Mouse (Mus musculus) liver, adult 10 weeks (tissue): ENCODE results near the gene Cr2. TPM values are rescaled to one million over a fixed set of nuclear protein-coding genes. Genes with fewer than 3 reads are reported as not detected.

Experiments
- polyA plus RNA-seq: library from polyadenylated mRNA; stranded (reverse); fragments of 350-450 nt; fragmentation: Illumina TruSeq; extraction: RNeasy Lipid Tissue Mini Kit (QIAGEN cat#74804); gene quantifications from one replicate; pipeline ENCODE4 v1.2.3, GENCODE M21; 2014; ENCODE audit warnings: low read depth, low replicate concordance

Gene Cr2
- polyA plus RNA-seq = 0.40 TPM

DNA sequence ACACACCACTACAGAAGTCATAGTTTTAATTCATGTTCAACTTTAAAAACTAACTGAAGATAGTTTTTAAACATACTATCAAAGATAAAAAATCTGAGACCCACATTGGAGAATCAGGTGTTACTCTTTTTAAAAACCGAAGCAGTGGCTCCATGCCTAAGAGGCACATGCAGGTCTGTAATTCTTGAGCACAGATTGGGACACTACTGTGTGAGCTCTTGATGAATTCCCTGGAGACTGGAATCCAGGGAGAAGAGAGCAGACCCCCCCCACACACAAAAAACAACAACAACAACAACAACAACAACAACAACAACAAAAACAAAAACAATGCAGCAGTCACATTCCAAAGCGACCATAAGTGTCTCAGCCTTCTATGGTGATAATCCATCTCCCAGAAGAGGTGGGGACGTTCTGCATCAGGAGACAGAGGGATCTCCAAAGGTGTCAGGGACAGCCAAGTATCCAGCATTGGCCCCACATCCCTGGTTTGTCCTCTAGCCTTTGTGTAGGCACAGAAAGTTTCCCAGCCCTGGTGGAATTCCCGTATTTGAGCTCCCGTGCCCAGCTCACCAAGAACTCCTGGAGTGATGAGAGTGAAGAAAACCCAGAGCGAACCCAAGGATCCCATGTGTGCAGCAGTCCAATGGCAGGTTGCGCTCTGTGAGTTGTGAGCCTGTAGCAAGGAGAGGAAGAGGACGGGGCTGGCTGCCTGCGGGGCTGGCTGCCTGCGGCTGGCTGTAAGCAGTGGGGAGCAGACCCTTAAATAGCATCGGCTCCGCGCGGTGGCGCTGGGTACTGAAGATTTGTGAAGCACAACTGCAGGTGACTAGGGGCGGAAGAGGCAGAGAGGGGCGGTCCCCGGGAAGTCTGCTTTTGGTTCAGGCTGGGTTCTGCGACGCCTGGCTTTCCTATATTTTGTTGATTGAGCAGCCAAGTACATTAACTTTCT is at the start of gene Cr2:
Gene Cr2 (minus strand): TSS at position 737 of the 952 bp plus-strand sequence.

DNA sequence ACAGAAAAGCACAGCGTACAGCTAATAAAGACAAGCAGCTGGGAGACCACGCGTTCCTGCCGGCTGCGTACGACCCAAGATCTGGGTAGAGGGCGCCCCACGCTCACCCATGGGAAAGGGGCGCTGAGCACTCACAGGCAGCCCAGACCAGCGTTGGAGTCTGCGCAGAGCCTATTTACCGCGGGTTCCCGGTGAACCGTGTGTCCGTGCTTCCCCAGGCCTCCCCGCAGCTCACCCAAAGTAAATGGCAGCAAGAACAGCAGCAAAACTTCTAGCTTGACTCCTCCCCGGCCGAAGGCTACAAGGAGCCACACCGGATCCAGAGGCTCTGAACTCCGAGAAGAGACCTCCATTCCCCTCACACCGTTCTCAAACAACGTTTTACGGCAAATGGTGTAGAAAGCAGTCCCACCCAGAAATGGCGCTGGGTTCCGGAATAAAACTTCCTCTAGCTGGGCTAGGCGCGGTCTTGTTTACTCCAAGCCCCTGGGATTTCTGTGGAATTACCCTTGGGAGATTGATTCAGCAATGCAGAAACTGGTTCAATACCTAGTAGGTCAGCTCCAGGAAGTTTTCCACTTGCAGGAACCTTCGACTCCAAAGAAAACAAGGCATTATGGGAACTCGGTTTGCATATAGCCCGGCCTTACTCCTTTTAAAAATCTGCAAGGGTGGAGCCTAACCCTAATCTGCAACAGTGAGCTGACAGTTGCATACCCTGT is 45.4 kb downstream of the Cr2 start, which contains the start of gene Cr1l:
Gene Cr1l (minus strand): TSS at position 634 of the 722 bp plus-strand sequence.

DNA sequence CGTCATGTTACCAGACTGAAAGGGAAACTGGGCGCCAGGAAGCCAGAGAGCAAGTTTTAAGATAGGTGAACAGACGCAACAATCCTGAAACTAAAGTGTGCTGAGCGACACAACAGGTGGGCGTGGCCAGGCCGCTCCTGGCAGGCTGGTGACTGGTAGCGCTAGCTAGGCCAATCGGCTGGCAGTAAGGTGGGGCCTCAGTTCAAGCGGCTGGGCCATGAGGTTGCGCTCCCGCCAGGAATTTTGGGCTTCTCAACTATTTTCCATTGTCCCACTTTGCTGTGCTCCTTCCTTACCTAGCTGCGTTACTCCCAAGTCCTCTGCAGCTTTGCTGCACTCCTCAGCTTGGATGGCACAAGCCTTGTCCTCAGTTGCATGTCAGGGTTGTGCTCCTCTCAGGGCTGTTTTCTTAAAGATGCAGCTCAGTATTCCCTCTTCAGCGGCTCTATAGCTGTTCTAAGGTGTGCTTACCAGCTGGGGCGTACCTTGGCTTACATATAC is 84.2 kb downstream of the Cr2 start, which contains the start of gene Cd46:
Gene Cd46 (minus strand): TSS at position 30 of the 501 bp plus-strand sequence.

Other genes starting within 250 kb of the Cr2 start
- gene Cd34, start 237.9 kb downstream of the Cr2 start, polyA plus RNA-seq = 2.6 TPM
- 1.5 TPM for gene Cd46, start 84.5 kb downstream of the Cr2 start, polyA plus RNA-seq
- 117 TPM for gene Cr1l, start 45.1 kb downstream of the Cr2 start, polyA plus RNA-seq